Mouse (Mus musculus) limb, embryonic 11.5 days (tissue): ENCODE results near the gene Me3. TPM values are rescaled to one million over a fixed set of nuclear protein-coding genes. Genes with fewer than 3 reads are reported as not detected.

Experiments used
- ATAC-seq: fragments of 200-750 bp; cut with Nextera tagmentation; 2 replicates; pipeline ENCODE4 v1.8.0; 2017; ENCODE audit warnings: low read depth; ENCODE audit not compliant: insufficient number of reproducible peaks, low FRiP score, low TSS enrichment
- DNase-seq: peaks from one replicate; pipeline ENCODE4 v3.0.0-alpha.2; 2015; ENCODE audit warnings: low spot score
- H3K27ac ChIP-seq: fragments of 300-500 bp; sonication (generic); replicated peaks from 2 replicates; pipeline ENCODE4 v1.5.1; 2014; ENCODE audit warnings: low read depth, mild to moderate bottlenecking, low read length
- H3K27me3 ChIP-seq: fragments of 300-500 bp; sonication (generic); 2 replicates; pipeline ENCODE4 v1.6.1; 2014; ENCODE audit warnings: mild to moderate bottlenecking, low read length, mixed read lengths; ENCODE audit not compliant: control insufficient read depth, insufficient read depth
- H3K36me3 ChIP-seq: fragments of 300-500 bp; sonication (generic); 2 replicates; pipeline ENCODE4 v1.6.1; 2014; ENCODE audit warnings: mild to moderate bottlenecking, low read length, moderate library complexity, mixed read lengths; ENCODE audit not compliant: control insufficient read depth, insufficient read depth
- H3K4me1 ChIP-seq: fragments of 300-500 bp; sonication (generic); 2 replicates; pipeline ENCODE4 v1.6.1; 2014; ENCODE audit warnings: low read length, mixed read lengths; ENCODE audit not compliant: control insufficient read depth, insufficient read depth
- H3K4me2 ChIP-seq: fragments of 300-500 bp; sonication (generic); 2 replicates; pipeline ENCODE4 v1.6.1; 2014; ENCODE audit warnings: low read depth, mild to moderate bottlenecking, moderate library complexity; ENCODE audit not compliant: severe bottlenecking
- H3K4me3 ChIP-seq: fragments of 300-500 bp; sonication (generic); 2 replicates; pipeline ENCODE4 v1.5.1; 2014; ENCODE audit warnings: low read depth, low read length
- H3K9ac ChIP-seq: fragments of 300-500 bp; sonication (generic); 2 replicates; pipeline ENCODE4 v1.6.1; 2014; ENCODE audit warnings: mild to moderate bottlenecking, low read length
- H3K9me3 ChIP-seq: fragments of 300-500 bp; sonication (generic); 2 replicates; pipeline ENCODE4 v1.6.1; 2016; ENCODE audit warnings: low read length; ENCODE audit not compliant: control insufficient read depth
- WGBS: fragments of 180-500 bp; shearing (Covaris S2); extraction: QIAGEN DNeasy Blood & Tissue Kit; methylation state at CpG from one replicate; pipeline ENCODE4 v1.1.7; 2014; 5-methylcytosine and 5-hydroxymethylcytosine counted together
- polyA plus RNA-seq: library from polyadenylated mRNA; unstranded; fragments of >200 nt; fragmentation: Nextera tagmentation; extraction: Ambion mirVana; gene quantifications from 2 replicates; pipeline ENCODE4 v1.2.1, GENCODE M21; 2014

The Me3 gene
- polyA plus RNA-seq, 1 experiment from 2014 or later, result 0.29 TPM

- Histone ChIP-seq H3K4me1 (peaks cover 3% of the 10 kb centered on the region; the same call in 1 of the 2 replicates), H3K4me3 (no peak overlapping the region), H3K36me3 (no peaks in the 10 kb centered on the region), H3K9ac (no peak overlapping the region), H3K27ac (no peak overlapping the region), H3K27me3 (no peaks in the 10 kb centered on the region), H3K4me2 (no peak overlapping the region), H3K9me3 (no peaks in the 10 kb centered on the region)
- DNase-seq (no peak), ATAC-seq (no peak)
- WGBS, result 7% methylated on average over 1 of the region's 1 CpGs
These were observed 68.3 kb downstream of the Me3 start for GRCm38 (mm10) chr7:89700511-89700910.

- Histone ChIP-seq H3K4me3 (no peak overlapping the region), H3K4me2 (no peak overlapping the region), H3K27ac (no peak overlapping the region), H3K36me3 (no peaks in the 10 kb centered on the region), H3K4me1 (no peaks in the 10 kb centered on the region), H3K27me3 (no peaks in the 10 kb centered on the region), H3K9ac (no peak overlapping the region), H3K9me3 (no peaks in the 10 kb centered on the region)
- WGBS, result 82% methylated on average over 2 of the region's 2 CpGs
- DNase-seq (no peak), ATAC-seq (no peak)
These were observed 78.6 kb downstream of the Me3 start for GRCm38 (mm10) chr7:89710776-89711175.

- no peak for ATAC-seq
- no peaks in the 10 kb centered on the region for H3K4me1 ChIP-seq
These were observed 80.9 kb downstream of the Me3 start for GRCm38 (mm10) chr7:89713059-89713458.

GRCm38 (mm10) chr7:89716226-89716625 is 84.0 kb downstream of the Me3 start:
- no peak overlapping the region for H3K27ac ChIP-seq
- H3K27me3 ChIP-seq, result no peaks in the 10 kb centered on the region
- H3K4me1 ChIP-seq, result no peaks in the 10 kb centered on the region
- ATAC-seq (no peak), DNase-seq (no peak)
- no peak overlapping the region for H3K9ac ChIP-seq
- H3K36me3 ChIP-seq, result no peaks in the 10 kb centered on the region
- H3K9me3 ChIP-seq, result no peaks in the 10 kb centered on the region
- H3K4me2 ChIP-seq, result no peak overlapping the region
- WGBS, result 80% methylated on average over 3 of the region's 3 CpGs
- no peak overlapping the region for H3K4me3 ChIP-seq

More at GRCm38 (mm10) chr7:89713059-89713458, 80.9 kb downstream of the Me3 start:
- H3K27ac ChIP-seq, result no peak overlapping the region
- no peak overlapping the region for H3K9ac ChIP-seq
- no peak for DNase-seq
- no peak overlapping the region for H3K4me2 ChIP-seq
- H3K4me3 ChIP-seq, result no peak overlapping the region
- H3K9me3 ChIP-seq, result no peaks in the 10 kb centered on the region
- no peaks in the 10 kb centered on the region for H3K36me3 ChIP-seq
- H3K27me3 ChIP-seq, result no peaks in the 10 kb centered on the region

- H3K9ac ChIP-seq, result no peak overlapping the region
- no peaks in the 10 kb centered on the region for H3K4me1 ChIP-seq
- WGBS, result 62% methylated on average over 2 of the region's 2 CpGs
- H3K4me3 ChIP-seq, result no peak overlapping the region
- no peak overlapping the region for H3K4me2 ChIP-seq
- no peak for DNase-seq
- H3K27me3 ChIP-seq, result no peaks in the 10 kb centered on the region
- no peaks in the 10 kb centered on the region for H3K36me3 ChIP-seq
- H3K27ac ChIP-seq, result no peak overlapping the region
- no peak for ATAC-seq
- no peaks in the 10 kb centered on the region for H3K9me3 ChIP-seq
These were observed 85.3 kb downstream of the Me3 start for GRCm38 (mm10) chr7:89717521-89717920.

- no peaks in the 10 kb centered on the region for H3K27me3 ChIP-seq
- no peak for ATAC-seq
- H3K4me1 ChIP-seq, result no peaks in the 10 kb centered on the region
- no peak for DNase-seq
- 75% methylated on average over 2 of the region's 2 CpGs for WGBS
- H3K9me3 ChIP-seq, result no peaks in the 10 kb centered on the region
- no peak overlapping the region for H3K9ac ChIP-seq
- H3K27ac ChIP-seq, result no peak overlapping the region
- no peaks in the 10 kb centered on the region for H3K36me3 ChIP-seq
- H3K4me2 ChIP-seq, result no peak overlapping the region
- no peak overlapping the region for H3K4me3 ChIP-seq
These were observed 86.1 kb downstream of the Me3 start for GRCm38 (mm10) chr7:89718264-89718663.

- DNase-seq (no peak), ATAC-seq (no peak)
- Histone ChIP-seq H3K27ac (no peak overlapping the region), H3K9me3 (no peaks in the 10 kb centered on the region), H3K4me3 (no peak overlapping the region), H3K4me1 (no peaks in the 10 kb centered on the region), H3K27me3 (no peaks in the 10 kb centered on the region), H3K4me2 (no peak overlapping the region), H3K36me3 (no peaks in the 10 kb centered on the region), H3K9ac (no peak overlapping the region)
- WGBS, result 84% methylated on average over 2 of the region's 2 CpGs
These were observed 88.1 kb downstream of the Me3 start for GRCm38 (mm10) chr7:89720256-89720655.

- no peaks in the 10 kb centered on the region for H3K4me1 ChIP-seq
- no peak overlapping the region for H3K9ac ChIP-seq
- no peak for ATAC-seq
- no peaks in the 10 kb centered on the region for H3K36me3 ChIP-seq
- no peaks in the 10 kb centered on the region for H3K27me3 ChIP-seq
- no peak for DNase-seq
- H3K27ac ChIP-seq, result no peak overlapping the region
- no peak overlapping the region for H3K4me3 ChIP-seq
- H3K9me3 ChIP-seq, result no peaks in the 10 kb centered on the region
- no peak overlapping the region for H3K4me2 ChIP-seq
- 85% methylated on average over 3 of the region's 3 CpGs for whole genome bisulfite sequencing
These were observed 94.5 kb downstream of the Me3 start for GRCm38 (mm10) chr7:89726712-89727111.

- no peak overlapping the region for H3K4me3 ChIP-seq
- no peaks in the 10 kb centered on the region for H3K4me1 ChIP-seq
- no peaks in the 10 kb centered on the region for H3K9me3 ChIP-seq
- H3K9ac ChIP-seq, result no peak overlapping the region
- DNase-seq (no peak), ATAC-seq (no peak)
- no peaks in the 10 kb centered on the region for H3K27me3 ChIP-seq
- no peaks in the 10 kb centered on the region for H3K36me3 ChIP-seq
- WGBS, result 81% methylated on average over 1 of the region's 1 CpGs
- no peak overlapping the region for H3K27ac ChIP-seq
- no peak overlapping the region for H3K4me2 ChIP-seq
These were observed 95.4 kb downstream of the Me3 start for GRCm38 (mm10) chr7:89727615-89728014.
